Mouse (Mus musculus): ENCODE measurements at regions not wholly inside any gene's neighbourhood (a gene's known extent, or its start where the extent isn't known, plus 50 kb on each side); places are given as distances from the start of the nearest gene placed in this dataset.
"Not testable (repeated sequence)": the region's sequence is repeated elsewhere in the genome, so short reads cannot be mapped to it uniquely, and the experiment has no call there.

- ATAC-seq (ENCODE audit: extremely low read depth, insufficient number of reproducible peaks, low FRiP score, low TSS enrichment), result no peak
- no peaks in the 10 kb centered on the region for H3K27me3 ChIP-seq (replicated peaks)
- H3K4me3 ChIP-seq, result no peak overlapping the region
- no peak overlapping the region for H3K27ac ChIP-seq (replicated peaks)
- 62% methylated on average over 6 of the region's 6 CpGs for WGBS
- no peaks in the 10 kb centered on the region for H3K4me1 ChIP-seq
- H3K4me2 ChIP-seq, result no peak overlapping the region
- H3K9me3 ChIP-seq, result no peaks in the 10 kb centered on the region
- H3K36me3 ChIP-seq, result no peaks in the 10 kb centered on the region
- H3K9ac ChIP-seq, result no peak overlapping the region
These were observed 1849.1 kb downstream of the 9330182O14Rik start for GRCm38 (mm10) chr15:41983261-41983660.

DNA sequence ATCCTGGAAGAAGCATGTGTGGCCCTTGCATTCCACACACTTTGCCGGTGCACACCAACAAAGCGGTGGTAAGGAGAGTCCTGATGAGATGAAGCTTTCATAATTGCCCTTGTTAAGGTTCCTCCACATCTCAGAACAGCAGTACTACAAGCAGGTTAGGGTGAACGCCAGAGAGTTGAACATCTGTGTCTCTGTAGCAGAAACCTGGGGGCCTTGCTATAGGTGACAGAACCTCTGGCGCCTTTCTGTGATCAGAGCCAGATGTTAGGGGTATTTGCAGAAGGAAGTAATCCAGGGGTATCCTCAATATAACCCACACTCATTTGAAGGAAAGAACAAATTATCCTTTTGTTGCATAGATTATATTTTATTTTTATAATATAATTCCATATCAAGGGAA, 1850.1 kb downstream of the 9330182O14Rik start:
- Histone ChIP-seq H3K27ac (replicated peaks) (no peak overlapping the region), H3K4me1 (no peaks in the 10 kb centered on the region), H3K27me3 (replicated peaks) (no peaks in the 10 kb centered on the region), H3K36me3 (no peaks in the 10 kb centered on the region), H3K9ac (no peak overlapping the region), H3K9me3 (no peaks in the 10 kb centered on the region), H3K4me2 (no peak overlapping the region), H3K4me3 (no peak overlapping the region)
- ATAC-seq (ENCODE audit: extremely low read depth, insufficient number of reproducible peaks, low FRiP score, low TSS enrichment), result no peak
- WGBS, result 73% methylated on average over 4 of the region's 4 CpGs

- 57% methylated on average over 3 of the region's 3 CpGs for WGBS
- no peaks in the 10 kb centered on the region for H3K9me3 ChIP-seq
- H3K4me3 ChIP-seq, result no peak overlapping the region
- no peaks in the 10 kb centered on the region for H3K4me1 ChIP-seq
- ATAC-seq (ENCODE audit: extremely low read depth, insufficient number of reproducible peaks, low FRiP score, low TSS enrichment), result no peak
- H3K36me3 ChIP-seq, result no peaks in the 10 kb centered on the region
- H3K4me2 ChIP-seq, result no peak overlapping the region
- no peaks in the 10 kb centered on the region for H3K27me3 ChIP-seq (replicated peaks)
- no peak overlapping the region for H3K27ac ChIP-seq (replicated peaks)
- no peak overlapping the region for H3K9ac ChIP-seq
These were observed 1852.1 kb downstream of the 9330182O14Rik start for GRCm38 (mm10) chr15:41986264-41986663.

DNA sequence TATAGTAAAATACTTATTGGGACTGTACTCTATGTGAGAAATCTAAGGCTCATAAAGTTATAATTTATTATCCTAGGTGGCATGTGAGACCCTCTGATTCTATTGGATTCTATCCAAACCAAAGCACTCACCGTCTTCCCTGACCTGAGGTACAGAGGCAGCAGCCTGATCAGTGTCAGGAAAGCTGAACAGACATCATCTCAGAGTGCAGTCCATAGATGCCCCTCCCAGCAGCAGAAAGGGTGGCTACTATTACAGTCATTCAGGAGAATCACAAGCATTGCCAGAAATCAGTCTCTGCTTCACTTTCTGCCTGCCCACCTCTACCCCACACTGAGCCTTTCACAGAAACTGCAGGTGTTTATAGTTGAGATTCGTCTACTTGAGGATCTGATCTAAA, 1854.9 kb downstream of the 9330182O14Rik start:
- H3K4me1 ChIP-seq, result no peaks in the 10 kb centered on the region
- no peak overlapping the region for H3K27ac ChIP-seq (replicated peaks)
- WGBS, result 58% methylated on average over 2 of the region's 2 CpGs
- H3K4me3 ChIP-seq, result no peak overlapping the region
- no peak overlapping the region for H3K4me2 ChIP-seq
- ATAC-seq (ENCODE audit: extremely low read depth, insufficient number of reproducible peaks, low FRiP score, low TSS enrichment), result no peak
- no peak overlapping the region for H3K9ac ChIP-seq
- no peaks in the 10 kb centered on the region for H3K9me3 ChIP-seq
- H3K27me3 ChIP-seq (replicated peaks), result no peaks in the 10 kb centered on the region
- H3K36me3 ChIP-seq, result no peaks in the 10 kb centered on the region

GRCm38 (mm10) chr15:41991816-41992215, 1857.7 kb downstream of the 9330182O14Rik start:
- Histone ChIP-seq H3K4me3 (no peak overlapping the region), H3K36me3 (no peaks in the 10 kb centered on the region), H3K27me3 (replicated peaks) (no peaks in the 10 kb centered on the region), H3K4me1 (no peaks in the 10 kb centered on the region), H3K9me3 (no peaks in the 10 kb centered on the region), H3K9ac (no peak overlapping the region), H3K27ac (replicated peaks) (no peak overlapping the region), H3K4me2 (no peak overlapping the region)
- ATAC-seq (ENCODE audit: extremely low read depth, insufficient number of reproducible peaks, low FRiP score, low TSS enrichment), result no peak

- not testable (repeated sequence) for H3K4me1 ChIP-seq; H3K9me3 ChIP-seq; H3K9ac ChIP-seq; ATAC-seq (ENCODE audit: extremely low read depth, insufficient number of reproducible peaks, low FRiP score, low TSS enrichment); H3K4me2 ChIP-seq; H3K27me3 ChIP-seq (replicated peaks); H3K27ac ChIP-seq (replicated peaks); H3K4me3 ChIP-seq; H3K36me3 ChIP-seq
- WGBS, result 83% methylated on average over 12 of the region's 12 CpGs
These were observed 1898.1 kb downstream of the 9330182O14Rik start for GRCm38 (mm10) chr15:42032286-42032685.

- no peaks in the 10 kb centered on the region for H3K27me3 ChIP-seq (replicated peaks)
- no peaks in the 10 kb centered on the region for H3K36me3 ChIP-seq
- H3K27ac ChIP-seq (replicated peaks), result no peak overlapping the region
- no peak for ATAC-seq (ENCODE audit: extremely low read depth, insufficient number of reproducible peaks, low FRiP score, low TSS enrichment)
- no peak overlapping the region for H3K4me3 ChIP-seq
- no peak overlapping the region for H3K4me2 ChIP-seq
- no peak overlapping the region for H3K9ac ChIP-seq
- WGBS, result 71% methylated on average over 4 of the region's 4 CpGs
- H3K9me3 ChIP-seq, result no peaks in the 10 kb centered on the region
- H3K4me1 ChIP-seq, result peaks cover 6% of the 10 kb centered on the region
These were observed 1913.2 kb downstream of the 9330182O14Rik start for GRCm38 (mm10) chr15:42047088-42047976.

DNA sequence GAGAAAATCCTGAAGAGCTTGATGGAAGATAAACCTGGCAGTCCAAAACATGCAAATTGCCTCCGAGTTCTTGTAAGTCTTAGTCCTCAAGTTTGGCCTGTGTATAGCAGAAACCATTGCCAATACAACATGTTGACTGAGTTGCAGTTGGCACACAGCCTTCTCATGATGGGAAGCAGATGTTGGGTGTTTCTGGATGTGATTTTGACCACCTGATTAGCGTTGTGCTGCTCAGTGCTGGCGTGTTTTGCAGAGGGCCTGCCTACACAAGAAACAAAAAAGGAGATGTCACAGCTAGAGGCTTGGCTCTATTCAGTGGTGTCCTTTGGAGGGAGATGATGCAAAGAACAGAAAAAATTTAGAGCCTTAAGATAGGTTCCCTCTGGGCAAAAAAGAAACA, 1922.6 kb downstream of the 9330182O14Rik start:
- Histone ChIP-seq H3K4me3 (no peak overlapping the region), H3K27ac (replicated peaks) (no peak overlapping the region), H3K4me2 (no peak overlapping the region), H3K36me3 (no peaks in the 10 kb centered on the region), H3K27me3 (replicated peaks) (no peaks in the 10 kb centered on the region), H3K4me1 (peaks cover 6% of the 10 kb centered on the region), H3K9me3 (no peaks in the 10 kb centered on the region), H3K9ac (no peak overlapping the region)
- ATAC-seq (ENCODE audit: extremely low read depth, insufficient number of reproducible peaks, low FRiP score, low TSS enrichment), result no peak
- 38% methylated on average over 3 of the region's 3 CpGs for WGBS

GRCm38 (mm10) chr15:42068207-42068831, 1934.2 kb downstream of the 9330182O14Rik start:
- no peak overlapping the region for H3K27ac ChIP-seq (replicated peaks)
- WGBS, result 74% methylated on average over 5 of the region's 5 CpGs
- no peak overlapping the region for H3K9ac ChIP-seq
- H3K9me3 ChIP-seq, result no peaks in the 10 kb centered on the region
- no peak overlapping the region for H3K4me2 ChIP-seq
- no peak for ATAC-seq (ENCODE audit: extremely low read depth, insufficient number of reproducible peaks, low FRiP score, low TSS enrichment)
- H3K4me3 ChIP-seq, result no peak overlapping the region
- H3K36me3 ChIP-seq, result no peaks in the 10 kb centered on the region
- H3K4me1 ChIP-seq, result no peaks in the 10 kb centered on the region
- H3K27me3 ChIP-seq (replicated peaks), result no peaks in the 10 kb centered on the region

DNA sequence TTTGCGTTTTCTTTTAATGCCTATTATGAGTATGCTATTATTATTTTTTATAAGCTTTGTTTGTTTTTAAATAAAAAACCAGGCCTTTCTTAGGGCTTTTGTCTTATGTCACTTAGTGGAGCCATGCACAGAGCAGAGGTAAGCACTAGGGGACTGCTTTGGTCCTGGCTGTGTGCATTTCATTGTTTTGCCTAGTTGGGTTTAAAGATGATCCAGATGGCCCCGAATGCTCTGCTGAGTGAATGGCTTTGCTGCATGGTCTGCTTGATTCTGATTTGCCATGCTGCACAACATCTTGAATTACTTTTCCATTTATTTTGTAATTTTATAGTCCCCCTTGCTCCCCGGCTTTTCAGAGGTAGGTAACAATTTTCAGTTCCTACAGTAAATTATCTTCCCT, 1934.9 kb downstream of the 9330182O14Rik start:
- no peak overlapping the region for H3K4me2 ChIP-seq
- H3K4me1 ChIP-seq, result no peaks in the 10 kb centered on the region
- H3K9me3 ChIP-seq, result no peaks in the 10 kb centered on the region
- H3K9ac ChIP-seq, result no peak overlapping the region
- 87% methylated on average over 3 of the region's 3 CpGs for WGBS
- no peak overlapping the region for H3K4me3 ChIP-seq
- H3K36me3 ChIP-seq, result no peaks in the 10 kb centered on the region
- H3K27me3 ChIP-seq (replicated peaks), result no peaks in the 10 kb centered on the region
- no peak overlapping the region for H3K27ac ChIP-seq (replicated peaks)
- ATAC-seq (ENCODE audit: extremely low read depth, insufficient number of reproducible peaks, low FRiP score, low TSS enrichment), result no peak

GRCm38 (mm10) chr15:42073486-42073885, 1939.3 kb downstream of the 9330182O14Rik start:
- Histone ChIP-seq H3K36me3 (no peaks in the 10 kb centered on the region), H3K27me3 (replicated peaks) (no peaks in the 10 kb centered on the region), H3K27ac (replicated peaks) (no peak overlapping the region), H3K9me3 (no peaks in the 10 kb centered on the region), H3K4me3 (no peak overlapping the region), H3K4me2 (no peak overlapping the region), H3K4me1 (no peaks in the 10 kb centered on the region), H3K9ac (no peak overlapping the region)
- ATAC-seq (ENCODE audit: extremely low read depth, insufficient number of reproducible peaks, low FRiP score, low TSS enrichment), result no peak

- H3K9ac ChIP-seq, result no peak overlapping the region
- H3K4me2 ChIP-seq, result no peak overlapping the region
- no peak overlapping the region for H3K4me3 ChIP-seq
- no peaks in the 10 kb centered on the region for H3K4me1 ChIP-seq
- no peak for ATAC-seq (ENCODE audit: extremely low read depth, insufficient number of reproducible peaks, low FRiP score, low TSS enrichment)
- no peaks in the 10 kb centered on the region for H3K9me3 ChIP-seq
- WGBS, result 78% methylated on average over 2 of the region's 2 CpGs
- H3K27ac ChIP-seq (replicated peaks), result no peak overlapping the region
- no peaks in the 10 kb centered on the region for H3K27me3 ChIP-seq (replicated peaks)
- H3K36me3 ChIP-seq, result no peaks in the 10 kb centered on the region
These were observed 1948.3 kb downstream of the 9330182O14Rik start for GRCm38 (mm10) chr15:42082436-42082835.
